Mouse (Mus musculus) C2C12 (cell line): ENCODE results near the gene Serpinh1.
A peak's percentile ranks its signal among the peaks of the same experiment; 100 is the strongest.

Experiments used
- CTCF ChIP-seq: IDR thresholded peaks from one replicate; pipeline ENCODE4 v1.5.1; 2011; ENCODE audit not compliant: control insufficient read depth, insufficient read depth, insufficient read length
- FOSL1 ChIP-seq: IDR thresholded peaks from one replicate; pipeline ENCODE4 v1.8.0; 2011; ENCODE audit warnings: mild to moderate bottlenecking, low read length; ENCODE audit not compliant: poor library complexity, insufficient read depth, severe bottlenecking
- MAX ChIP-seq: IDR thresholded peaks from one replicate; pipeline ENCODE4 v1.6.1; 2011; ENCODE audit warnings: mild to moderate bottlenecking, control low read depth

GRCm38 (mm10) chr7:99362137-99362536, 9.1 kb upstream of the Serpinh1 start:
- TF ChIP-seq MAX (peak; percentile 33), FOSL1 (no peak), CTCF (no peak)
